Mouse (Mus musculus) lung, postnatal 4 days (tissue): ENCODE data around the gene Olfr295.

Experiments
- DNase-seq, 2 experiments: peaks; one replicate each; pipeline ENCODE4 v3.0.0; 2021

Gene Olfr295

GRCm38 (mm10) chr7:86583562-86583961 is at the start of gene Olfr295:
Gene Olfr295 (plus strand): TSS chr7:86583862.
- DNase-seq = no peak

DNA sequence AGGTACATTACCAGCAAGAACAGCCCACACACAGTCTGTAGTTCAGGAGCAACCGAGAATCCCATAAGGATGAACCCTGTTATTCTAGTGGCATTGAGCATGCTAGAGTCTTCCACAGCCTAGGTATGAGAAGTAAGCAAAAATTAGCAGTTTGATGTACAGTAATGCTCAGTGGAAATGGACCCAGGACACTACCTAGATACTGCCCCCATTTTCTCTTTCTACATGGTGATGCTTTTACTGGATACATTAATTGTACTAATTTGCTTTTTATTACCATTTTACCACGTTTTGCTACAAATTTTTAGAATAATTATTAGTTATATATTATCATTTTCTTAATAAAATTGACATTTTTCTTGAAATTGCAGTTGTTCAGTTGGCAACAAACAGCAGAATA is 32.9 kb downstream of the Olfr295 start, which contains the start of gene Olfr294:
Olfr294 (minus strand) TSS at position 101 of the 400 bp plus-strand sequence.
- no peak for DNase-seq
